Mouse (Mus musculus) forebrain, embryonic 14.5 days (tissue): ENCODE measurements around the gene Ddr1. TPM values are rescaled to one million over a fixed set of nuclear protein-coding genes. Genes with fewer than 3 reads are reported as not detected.

ENCODE experiments used
- ATAC-seq: fragments of 200-750 bp; cut with Nextera tagmentation; 2 replicates; pipeline ENCODE4 v1.8.0; 2017; ENCODE audit warnings: mild to moderate bottlenecking, moderate library complexity
- DNase-seq: peaks from one replicate; pipeline ENCODE4 v3.0.0-alpha.2; 2015; ENCODE audit warnings: low spot score
- H3K27ac ChIP-seq: fragments of 300-500 bp; sonication (generic); 2 replicates; pipeline ENCODE4 v1.5.1; 2014; ENCODE audit warnings: low read depth, mild to moderate bottlenecking, control low read depth, low read length, moderate library complexity
- H3K27me3 ChIP-seq: fragments of 300-500 bp; sonication (generic); replicated peaks from 2 replicates; pipeline ENCODE4 v1.6.1; 2014; ENCODE audit warnings: low read length, control low read depth, mixed read lengths; ENCODE audit not compliant: control insufficient read depth, insufficient read depth
- H3K36me3 ChIP-seq: fragments of 300-500 bp; sonication (generic); 2 replicates; pipeline ENCODE4 v1.6.1; 2014; ENCODE audit warnings: low read length, control low read depth; ENCODE audit not compliant: control insufficient read depth, insufficient read depth
- H3K4me1 ChIP-seq: fragments of 300-500 bp; sonication (generic); 2 replicates; pipeline ENCODE4 v1.6.1; 2014; ENCODE audit warnings: antibody characterized with exemption, low read length, control low read depth; ENCODE audit not compliant: control insufficient read depth, insufficient read depth
- H3K4me2 ChIP-seq: fragments of 300-500 bp; sonication (generic); 2 replicates; pipeline ENCODE4 v1.6.1; 2014; ENCODE audit warnings: mild to moderate bottlenecking, control low read depth, low read length
- H3K4me3 ChIP-seq: fragments of 300-500 bp; sonication (generic); 2 replicates; pipeline ENCODE4 v1.5.1; 2014; ENCODE audit warnings: low read depth, low read length, control low read depth
- H3K9ac ChIP-seq: fragments of 300-500 bp; sonication (generic); 2 replicates; pipeline ENCODE4 v1.6.1; 2014; ENCODE audit warnings: mild to moderate bottlenecking, low read length, control low read depth, moderate library complexity
- H3K9me3 ChIP-seq: fragments of 300-500 bp; sonication (generic); replicated peaks from 2 replicates; pipeline ENCODE4 v1.6.1; 2016; ENCODE audit warnings: low read length, control low read depth, mixed read lengths; ENCODE audit not compliant: control insufficient read depth
- WGBS: fragments of 180-500 bp; shearing (Covaris S2); extraction: QIAGEN DNeasy Blood & Tissue Kit; methylation state at CpG from one replicate; pipeline ENCODE4 v1.1.7; 2014; 5-methylcytosine and 5-hydroxymethylcytosine counted together
- polyA plus RNA-seq: library from polyadenylated mRNA; unstranded; fragments of >200 nt; fragmentation: Nextera tagmentation; extraction: Ambion mirVana; gene quantifications from 2 replicates; pipeline ENCODE4 v1.2.1, GENCODE M21; 2014

Gene Ddr1
- polyA plus RNA-seq, 1 experiment from 2014 or later, result 62.0 TPM

GRCm38 (mm10) chr17:35672527-35672926, 31.9 kb downstream of the Ddr1 start:
- H3K4me2 ChIP-seq, result peak overlapping the region; percentile 55; the same call in 1 of the 2 replicates

GRCm38 (mm10) chr17:35671846-35672245, 32.6 kb downstream of the Ddr1 start:
- H3K4me2 ChIP-seq, result no peak overlapping the region
- DNase-seq (no peak), ATAC-seq (no peak)
- no peaks in the 10 kb centered on the region for H3K27me3 ChIP-seq
- no peak overlapping the region for H3K27ac ChIP-seq
- H3K36me3 ChIP-seq, result no peaks in the 10 kb centered on the region
- WGBS, result 90% methylated on average over 6 of the region's 6 CpGs
- no peaks in the 10 kb centered on the region for H3K9me3 ChIP-seq
- peaks cover 4% of the 10 kb centered on the region for H3K4me1 ChIP-seq
- H3K9ac ChIP-seq, result no peak overlapping the region
- no peak overlapping the region for H3K4me3 ChIP-seq

More at GRCm38 (mm10) chr17:35672527-35672926, 31.9 kb downstream of the Ddr1 start:
- Histone ChIP-seq H3K27me3 (no peaks in the 10 kb centered on the region), H3K4me3 (no peak overlapping the region), H3K9me3 (no peaks in the 10 kb centered on the region), H3K4me1 (0 out of 2 replicates have a peak, but pooled peaks cover 2% of the 10 kb centered on the region), H3K9ac (no peak overlapping the region), H3K36me3 (no peaks in the 10 kb centered on the region), H3K27ac (no peak overlapping the region)
- WGBS, result 87% methylated on average over 6 of the region's 6 CpGs
- DNase-seq (no peak), ATAC-seq (no peak)

DNA sequence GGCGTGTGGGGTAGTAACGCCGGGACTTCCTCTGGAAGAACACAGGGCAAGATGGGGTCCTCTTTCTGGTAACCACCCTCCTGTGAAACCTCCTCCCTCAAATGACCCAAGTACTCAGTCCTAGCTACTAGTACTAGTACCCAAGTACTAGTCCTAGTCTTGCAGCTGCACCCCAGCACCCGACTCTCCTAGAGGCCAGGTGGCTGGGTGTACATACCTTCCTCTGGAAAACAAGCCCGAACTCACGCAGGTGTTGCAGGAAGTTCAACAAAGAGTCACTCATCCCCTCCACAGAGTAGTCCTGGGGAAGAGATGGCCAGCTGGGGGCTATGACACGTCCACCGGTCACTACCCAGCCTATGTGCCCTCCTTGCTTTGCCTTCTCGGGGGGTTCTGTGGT, 34.7 kb downstream of the Ddr1 start:
- 93% methylated on average over 9 of the region's 9 CpGs for WGBS
- Histone ChIP-seq H3K4me3 (no peak overlapping the region), H3K27ac (no peak overlapping the region), H3K4me1 (peaks cover 8% of the 10 kb centered on the region), H3K27me3 (no peaks in the 10 kb centered on the region), H3K4me2 (no peak overlapping the region), H3K9ac (no peak overlapping the region), H3K9me3 (no peaks in the 10 kb centered on the region), H3K36me3 (0 out of 2 replicates have a peak, but pooled peaks cover 4% of the 10 kb centered on the region)
- ATAC-seq (no peak), DNase-seq (no peak)

GRCm38 (mm10) chr17:35667334-35668065, 36.9 kb downstream of the Ddr1 start, which contains the start of gene Vars2:
Gene Vars2, minus strand, starts transcription at chr17:35667592.
- WGBS, result under 1% methylated on average over 61 of the region's 61 CpGs
- H3K4me3 ChIP-seq, result peak within 1 kb of the TSS; percentile 69

DNA sequence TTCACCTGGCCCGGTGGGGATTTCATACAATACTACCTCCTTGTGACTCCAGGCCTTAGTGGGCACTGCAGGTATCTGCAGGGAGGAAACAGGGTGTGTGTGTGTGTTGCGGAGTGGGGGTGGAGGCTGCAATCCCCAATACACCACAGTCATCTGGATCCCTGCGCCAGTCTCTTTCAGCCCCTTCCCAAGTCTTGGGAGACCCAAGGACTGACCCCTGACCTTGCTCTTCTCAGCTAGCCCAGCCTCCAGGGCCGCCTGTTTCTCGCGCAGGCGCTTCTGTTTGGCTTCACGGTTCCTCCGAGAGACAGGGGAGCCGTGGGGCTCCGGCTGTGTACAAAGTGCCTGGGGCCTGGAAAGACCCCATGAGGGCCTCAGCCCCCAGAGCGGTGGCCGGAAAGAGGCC, 37.6 kb downstream of the Ddr1 start:
- ATAC-seq (peak; percentile 63), DNase-seq (peak; percentile 41)
- H3K4me1 ChIP-seq, result peaks cover 8% of the 10 kb centered on the region
- H3K4me3 ChIP-seq, result peak overlapping the region; percentile 69
- no peaks in the 10 kb centered on the region for H3K27me3 ChIP-seq
- peaks cover 19% of the 10 kb centered on the region for H3K36me3 ChIP-seq
- peak overlapping the region; percentile 85 for H3K9ac ChIP-seq
- H3K4me2 ChIP-seq, result peak overlapping the region; percentile 90
- H3K27ac ChIP-seq, result peak overlapping the region; percentile 71
- 4% methylated on average over 13 of the region's 13 CpGs for WGBS
- no peaks in the 10 kb centered on the region for H3K9me3 ChIP-seq

More at GRCm38 (mm10) chr17:35667334-35668065, 36.9 kb downstream of the Ddr1 start, which contains the start of gene Vars2:
- Histone ChIP-seq H3K27ac (peak within 1 kb of the TSS; percentile 71), H3K9ac (peak within 1 kb of the TSS; percentile 85), H3K27me3 (no peaks in the 10 kb centered on the region), H3K4me2 (peak within 1 kb of the TSS; percentile 90), H3K9me3 (no peaks in the 10 kb centered on the region), H3K4me1 (peaks cover 8% of the 10 kb centered on the region), H3K36me3 (peaks cover 19% of the 10 kb centered on the region)
- peak; percentile 97 for DNase-seq
- ATAC-seq, result peak; percentile 92

DNA sequence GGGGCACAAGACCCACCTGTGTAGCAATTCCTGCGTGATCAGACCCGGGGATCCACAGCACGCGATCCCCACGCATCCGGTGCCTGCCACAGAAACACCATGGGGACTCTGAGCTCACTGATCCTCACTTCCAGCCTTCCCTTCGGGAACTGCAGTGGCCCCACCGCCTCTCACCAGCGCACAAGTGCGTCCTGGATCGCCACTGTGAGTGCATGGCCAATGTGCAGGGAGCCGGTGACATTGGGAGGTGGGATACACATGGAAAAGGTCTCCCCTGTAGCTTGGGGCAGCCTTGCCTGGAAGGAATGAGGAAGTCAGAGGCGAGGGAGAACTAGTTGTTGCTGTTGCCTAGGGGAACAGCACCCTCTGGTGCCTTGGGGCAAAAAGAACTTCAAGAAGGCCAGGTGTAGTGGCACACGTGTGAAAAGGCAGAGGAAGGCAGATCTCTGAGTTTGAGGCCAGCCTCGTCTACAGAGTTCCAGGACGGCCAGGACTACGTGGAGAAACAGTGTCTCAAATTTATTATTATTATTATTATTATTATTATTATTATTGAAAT, 38.4 kb downstream of the Ddr1 start:
- Histone ChIP-seq H3K9me3 (no peaks in the 10 kb centered on the region), H3K27ac (no peak overlapping the region), H3K27me3 (no peaks in the 10 kb centered on the region), H3K4me3 (no peak overlapping the region), H3K36me3 (peaks cover 27% of the 10 kb centered on the region), H3K4me1 (peaks cover 8% of the 10 kb centered on the region), H3K4me2 (0 out of 2 replicates have a peak overlapping the region, but pooled peaks have one; percentile 90), H3K9ac (no peak overlapping the region)
- no peak for ATAC-seq
- WGBS, result 80% methylated on average over 17 of the region's 17 CpGs
- DNase-seq, result no peak

GRCm38 (mm10) chr17:35653086-35653485, 51.3 kb downstream of the Ddr1 start:
- no peak for ATAC-seq
- Histone ChIP-seq H3K27ac (no peak overlapping the region), H3K36me3 (peaks cover 33% of the 10 kb centered on the region), H3K9ac (no peak overlapping the region), H3K9me3 (no peaks in the 10 kb centered on the region), H3K4me3 (no peak overlapping the region), H3K27me3 (no peaks in the 10 kb centered on the region), H3K4me2 (no peak overlapping the region), H3K4me1 (no peaks in the 10 kb centered on the region)
- WGBS, result 82% methylated on average over 2 of the region's 2 CpGs
- no peak for DNase-seq

DNA sequence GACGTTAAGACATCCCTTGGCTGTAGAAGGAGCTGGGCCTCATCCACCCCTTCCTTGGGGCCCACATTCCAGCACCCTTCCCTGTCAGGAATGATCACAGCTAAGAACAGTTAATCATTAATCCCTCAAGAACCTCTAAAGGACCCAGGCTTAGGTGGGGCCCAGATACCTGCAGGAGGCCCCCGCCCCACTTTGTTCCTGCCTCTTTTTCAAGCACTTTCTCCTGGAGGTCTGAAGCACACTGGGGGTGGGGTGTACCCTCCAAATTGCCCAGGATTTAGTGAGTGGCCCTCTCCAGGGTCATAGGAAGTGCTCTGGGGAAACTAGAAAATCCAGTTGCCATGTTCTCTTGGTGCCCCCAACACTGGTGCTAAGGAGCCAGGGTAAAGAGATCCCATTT, 55.0 kb downstream of the Ddr1 start:
- Histone ChIP-seq H3K4me2 (no peak overlapping the region), H3K4me1 (no peaks in the 10 kb centered on the region), H3K9me3 (no peaks in the 10 kb centered on the region), H3K4me3 (no peak overlapping the region), H3K36me3 (no peaks in the 10 kb centered on the region), H3K27ac (no peak overlapping the region), H3K9ac (no peak overlapping the region), H3K27me3 (no peaks in the 10 kb centered on the region)
- WGBS, result 69% methylated on average over 2 of the region's 2 CpGs
- ATAC-seq, result no peak
- DNase-seq, result no peak
